ENCODE assay signal across 8 mouse cellular contexts in genomic region chr7:45538163-45539041, GRCm38 (mm10). TPM values are rescaled to one million over a fixed set of nuclear protein-coding genes. Genes with fewer than 3 reads are reported as not detected.
DNase-seq lines count a peak whose midpoint lies in the region; ATAC-seq and TF ChIP-seq lines count a peak whose summit lies in the region.

No protein-coding gene starts in this region.

- H3K27me3 ChIP-seq in intestine, postnatal 0 days (replicated peaks; ENCODE audit: control insufficient read depth, insufficient read depth, low read length): no peaks in the 10 kb centered on the region
- H3K27me3 ChIP-seq in limb, embryonic 10.5 days (ENCODE audit: low read depth, poor library complexity, severe bottlenecking): no peaks in the 10 kb centered on the region
- H3K27me3 ChIP-seq in stomach, embryonic 14.5 days (ENCODE audit: control insufficient read depth, insufficient read depth, low read length): no peaks in the 10 kb centered on the region

- H3K4me1 ChIP-seq in intestine, postnatal 0 days (replicated peaks; ENCODE audit: control insufficient read depth, insufficient read depth, low read length): no peaks in the 10 kb centered on the region
- H3K4me1 ChIP-seq in limb, embryonic 10.5 days: peaks cover 13% of the 10 kb centered on the region
- H3K4me1 ChIP-seq in stomach, embryonic 14.5 days (ENCODE audit: control insufficient read depth, insufficient read depth, low read length): peaks cover 4% of the 10 kb centered on the region; the same call in 1 of the 2 replicates

- no peaks in the 10 kb centered on the region for H3K9me3 ChIP-seq in intestine, postnatal 0 days (ENCODE audit: control insufficient read depth)
- H3K9me3 ChIP-seq in limb, embryonic 10.5 days (replicated peaks): no peaks in the 10 kb centered on the region
- no peaks in the 10 kb centered on the region for H3K9me3 ChIP-seq in stomach, embryonic 14.5 days (ENCODE audit: control insufficient read depth, low read depth, low read length)

- ATAC-seq in intestine, postnatal 0 days: peak; percentile 72
- ATAC-seq in megakaryocyte-erythroid progenitor cell, adult 5-6 weeks (replicated peaks; ENCODE audit: low FRiP score, low TSS enrichment, poor library complexity, severe bottlenecking): 0 out of 2 replicates have a peak, but pooled peaks have one; percentile 55
- ATAC-seq in stomach, embryonic 14.5 days (ENCODE audit: insufficient number of reproducible peaks, insufficient read depth, low FRiP score, low read depth): peak; percentile 70; the same call in 1 of the 2 replicates

- DNase-seq in R1 (ENCODE audit: low read depth, low spot score): peak; percentile 82
- DNase-seq in cerebellum, postnatal 10 days: peak; percentile 81
- peak; percentile 24 to 37 for DNase-seq in frontal cortex, postnatal 25 days (ENCODE audit: low spot score in 2 of 2)
- DNase-seq in limb, embryonic 10.5 days (ENCODE audit: low spot score): peak; percentile 57
- no peak for DNase-seq in c-Kit-positive CD71-positive TER-119-positive erythroid progenitor cells, embryonic 14.5 days (ENCODE audit: low spot score)

- peak overlapping the region; percentile 88 for H3K4me2 ChIP-seq in intestine, postnatal 0 days (replicated peaks; ENCODE audit: low read depth)
- H3K4me2 ChIP-seq in stomach, embryonic 14.5 days (replicated peaks; ENCODE audit: low read depth, low read length): peak overlapping the region; percentile 56

- H3K27ac ChIP-seq in intestine, postnatal 0 days (ENCODE audit: low read depth, low read length): no peak overlapping the region
- peak overlapping the region; percentile 72 for H3K27ac ChIP-seq in limb, embryonic 10.5 days
- H3K27ac ChIP-seq in stomach, embryonic 14.5 days (ENCODE audit: low read length): no peak overlapping the region

- TF ChIP-seq CTCF in intestine, postnatal 0 days (IDR thresholded peaks at IDR 0.05; ENCODE audit: low read depth): peak; percentile 65

- peak overlapping the region; percentile 48 for H3K9ac ChIP-seq in intestine, postnatal 0 days (ENCODE audit: low read depth, low read length)
- peak overlapping the region; percentile 4; the same call in 1 of the 2 replicates for H3K9ac ChIP-seq in stomach, embryonic 14.5 days (replicated peaks; ENCODE audit: low read depth, low read length)

- WGBS in intestine, postnatal 0 days: 4% methylated on average over 29 of the region's 29 CpGs
- 3% methylated on average over 29 of the region's 29 CpGs for WGBS in limb, embryonic 10.5 days
- 4% methylated on average over 28 of the region's 29 CpGs for WGBS in stomach, embryonic 14.5 days

- H3K36me3 ChIP-seq in intestine, postnatal 0 days (ENCODE audit: control insufficient read depth, insufficient read depth): no peaks in the 10 kb centered on the region
- H3K36me3 ChIP-seq in limb, embryonic 10.5 days: no peaks in the 10 kb centered on the region
- H3K36me3 ChIP-seq in stomach, embryonic 14.5 days (ENCODE audit: control insufficient read depth, insufficient read depth, low read length): no peaks in the 10 kb centered on the region

- peak overlapping the region; percentile 49 for H3K4me3 ChIP-seq in intestine, postnatal 0 days (ENCODE audit: low read depth, low read length)
- H3K4me3 ChIP-seq in limb, embryonic 10.5 days: peak overlapping the region; percentile 62
- H3K4me3 ChIP-seq in stomach, embryonic 14.5 days (ENCODE audit: low read depth, low read length): peak overlapping the region; percentile 44

RNA-seq across cellular contexts. Expression of gene Plekha4, which starts 12.3 kb away (rescaled TPM):
- polyA plus RNA-seq in intestine, postnatal 0 days (2015; fragmentation: Nextera tagmentation; extraction: Ambion mirVana): 0.80 and 1.6 TPM in 2 replicates
- 0.43 and 1.0 TPM in 2 replicates for polyA plus RNA-seq in limb, embryonic 10.5 days (2016; fragmentation: Nextera tagmentation; extraction: Ambion mirVana)
- 0.27 TPM in 1 of 2 replicates, not detected in the other for total RNA-seq in megakaryocyte-erythroid progenitor cell, adult 5-6 weeks (2014; fragmentation: Nextera tagmentation)
- total RNA-seq in megakaryocyte-erythroid progenitor cell, adult 5-6 weeks (2017): not detected in 2 replicates
- polyA plus RNA-seq in stomach, embryonic 14.5 days (2014; fragmentation: Nextera tagmentation; extraction: Ambion mirVana): 1.5 and 2.6 TPM in 2 replicates

RNA-seq across cellular contexts. Expression of gene Ppp1r15a, which starts 12.3 kb away (rescaled TPM):
- polyA plus RNA-seq in intestine, postnatal 0 days (2015; fragmentation: Nextera tagmentation; extraction: Ambion mirVana): 7.4 and 9.0 TPM in 2 replicates
- 22.4 and 25.7 TPM in 2 replicates for polyA plus RNA-seq in limb, embryonic 10.5 days (2016; fragmentation: Nextera tagmentation; extraction: Ambion mirVana)
- 35.5 and 79.3 TPM in 2 replicates for total RNA-seq in megakaryocyte-erythroid progenitor cell, adult 5-6 weeks (2014; fragmentation: Nextera tagmentation)
- 161 and 186 TPM in 2 replicates for total RNA-seq in megakaryocyte-erythroid progenitor cell, adult 5-6 weeks (2017)
- polyA plus RNA-seq in stomach, embryonic 14.5 days (2014; fragmentation: Nextera tagmentation; extraction: Ambion mirVana): 12.7 and 18.3 TPM in 2 replicates

RNA-seq across cellular contexts. Expression of gene Hsd17b14, which starts 16.3 kb away (rescaled TPM):
- 0.73 and 1.2 TPM in 2 replicates for polyA plus RNA-seq in intestine, postnatal 0 days (2015; fragmentation: Nextera tagmentation; extraction: Ambion mirVana)
- polyA plus RNA-seq in limb, embryonic 10.5 days (2016; fragmentation: Nextera tagmentation; extraction: Ambion mirVana): 1.0 and 1.1 TPM in 2 replicates
- not detected in 2 replicates for total RNA-seq in megakaryocyte-erythroid progenitor cell, adult 5-6 weeks (2014; fragmentation: Nextera tagmentation)
- total RNA-seq in megakaryocyte-erythroid progenitor cell, adult 5-6 weeks (2017): not detected in 2 replicates
- 1.8 and 1.9 TPM in 2 replicates for polyA plus RNA-seq in stomach, embryonic 14.5 days (2014; fragmentation: Nextera tagmentation; extraction: Ambion mirVana)

RNA-seq across cellular contexts. Expression of gene Nucb1, which starts 28.2 kb away (rescaled TPM):
- polyA plus RNA-seq in intestine, postnatal 0 days (2015; fragmentation: Nextera tagmentation; extraction: Ambion mirVana): 199 and 218 TPM in 2 replicates
- polyA plus RNA-seq in limb, embryonic 10.5 days (2016; fragmentation: Nextera tagmentation; extraction: Ambion mirVana): 116 and 125 TPM in 2 replicates
- 100 and 140 TPM in 2 replicates for total RNA-seq in megakaryocyte-erythroid progenitor cell, adult 5-6 weeks (2014; fragmentation: Nextera tagmentation)
- total RNA-seq in megakaryocyte-erythroid progenitor cell, adult 5-6 weeks (2017): 285 and 323 TPM in 2 replicates
- polyA plus RNA-seq in stomach, embryonic 14.5 days (2014; fragmentation: Nextera tagmentation; extraction: Ambion mirVana): 199 TPM in 2 replicates

RNA-seq across cellular contexts. Expression of gene Bcat2, which starts 31.6 kb away (rescaled TPM):
- 17.7 and 18.6 TPM in 2 replicates for polyA plus RNA-seq in intestine, postnatal 0 days (2015; fragmentation: Nextera tagmentation; extraction: Ambion mirVana)
- 65.8 and 68.0 TPM in 2 replicates for polyA plus RNA-seq in limb, embryonic 10.5 days (2016; fragmentation: Nextera tagmentation; extraction: Ambion mirVana)
- 81.0 and 92.5 TPM in 2 replicates for total RNA-seq in megakaryocyte-erythroid progenitor cell, adult 5-6 weeks (2014; fragmentation: Nextera tagmentation)
- total RNA-seq in megakaryocyte-erythroid progenitor cell, adult 5-6 weeks (2017): 23.3 and 50.0 TPM in 2 replicates
- polyA plus RNA-seq in stomach, embryonic 14.5 days (2014; fragmentation: Nextera tagmentation; extraction: Ambion mirVana): 61.6 and 63.4 TPM in 2 replicates
